Mouse (Mus musculus) heart, embryonic 11.5 days (tissue): ENCODE results near the gene Syk. TPM values are rescaled to one million over a fixed set of nuclear protein-coding genes. Genes with fewer than 3 reads are reported as not detected.

Experiments used
- ATAC-seq: fragments of 200-750 bp; cut with Nextera tagmentation; replicated peaks from 2 replicates; pipeline ENCODE4 v1.8.0; 2017; ENCODE audit warnings: moderate library complexity; ENCODE audit not compliant: insufficient number of reproducible peaks, low FRiP score, low TSS enrichment
- H3K27ac ChIP-seq: fragments of 300-500 bp; sonication (generic); 2 replicates; pipeline ENCODE4 v1.5.1; 2014; ENCODE audit warnings: mild to moderate bottlenecking, low read depth, low read length
- H3K27me3 ChIP-seq: fragments of 300-500 bp; sonication (generic); 2 replicates; pipeline ENCODE4 v1.6.1; 2014; ENCODE audit warnings: mild to moderate bottlenecking, low read length, mixed read lengths; ENCODE audit not compliant: control insufficient read depth, insufficient read depth
- H3K36me3 ChIP-seq: fragments of 300-500 bp; sonication (generic); 2 replicates; pipeline ENCODE4 v1.6.1; 2014; ENCODE audit warnings: mild to moderate bottlenecking, low read length, moderate library complexity, mixed read lengths; ENCODE audit not compliant: control insufficient read depth, insufficient read depth
- H3K4me1 ChIP-seq: fragments of 300-500 bp; sonication (generic); 2 replicates; pipeline ENCODE4 v1.6.1; 2014; ENCODE audit warnings: low read length; ENCODE audit not compliant: control insufficient read depth, insufficient read depth
- H3K4me2 ChIP-seq: fragments of 300-500 bp; sonication (generic); 2 replicates; pipeline ENCODE4 v1.6.1; 2014; ENCODE audit warnings: mild to moderate bottlenecking, moderate library complexity
- H3K4me3 ChIP-seq: fragments of 300-500 bp; sonication (generic); 2 replicates; pipeline ENCODE4 v1.5.1; 2014; ENCODE audit warnings: low read depth, low read length
- H3K9ac ChIP-seq: fragments of 300-500 bp; sonication (generic); 2 replicates; pipeline ENCODE4 v1.6.1; 2014; ENCODE audit warnings: mild to moderate bottlenecking, low read depth, low read length, moderate library complexity
- H3K9me3 ChIP-seq: fragments of 300-500 bp; sonication (generic); replicated peaks from 2 replicates; pipeline ENCODE4 v1.6.1; 2016; ENCODE audit warnings: low read length; ENCODE audit not compliant: control insufficient read depth
- WGBS: fragments of 180-500 bp; shearing (Covaris S2); extraction: QIAGEN DNeasy Blood & Tissue Kit; methylation state at CpG from one replicate; pipeline ENCODE4 v1.1.7; 2014; ENCODE audit not compliant: insufficient replicate concordance; 5-methylcytosine and 5-hydroxymethylcytosine counted together
- polyA plus RNA-seq: library from polyadenylated mRNA; unstranded; fragments of >200 nt; fragmentation: Nextera tagmentation; extraction: Ambion mirVana; gene quantifications from 2 replicates; pipeline ENCODE4 v1.2.1, GENCODE M21; 2014

The Syk gene
- polyA plus RNA-seq, 1 experiment from 2014 or later = 6.4 TPM

- Histone ChIP-seq H3K4me3 (no peak overlapping the region), H3K27ac (no peak overlapping the region), H3K36me3 (no peaks in the 10 kb centered on the region), H3K9me3 (no peaks in the 10 kb centered on the region), H3K9ac (no peak overlapping the region), H3K4me2 (no peak overlapping the region), H3K27me3 (no peaks in the 10 kb centered on the region), H3K4me1 (peaks cover 15% of the 10 kb centered on the region)
- WGBS = 63% methylated on average over 4 of the region's 4 CpGs
- ATAC-seq = no peak
Measured at GRCm38 (mm10) chr13:52600015-52600643, 17.2 kb downstream of the Syk start.

DNA sequence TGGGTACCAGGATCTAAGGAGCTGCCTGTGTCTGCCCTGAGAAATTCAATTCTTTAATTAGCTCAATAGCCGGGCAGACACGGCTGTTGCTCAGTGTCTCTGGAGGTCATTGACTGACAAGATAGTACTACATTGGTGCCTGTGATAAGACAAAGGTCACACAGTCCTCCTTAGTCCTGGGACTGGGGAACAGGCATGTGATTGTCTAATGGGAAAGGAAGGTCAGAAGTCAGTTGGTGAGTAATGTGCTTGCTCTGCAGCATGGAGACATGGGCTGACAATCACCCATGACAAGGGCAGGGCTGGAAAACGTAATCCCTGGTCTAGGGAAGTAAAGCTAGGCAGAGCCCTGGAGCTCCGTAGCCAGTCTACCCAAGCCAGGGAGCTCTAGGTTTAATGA is 19.8 kb downstream of the Syk start:
- peaks cover 13% of the 10 kb centered on the region for H3K4me1 ChIP-seq
- H3K9ac ChIP-seq = no peak overlapping the region
- no peaks in the 10 kb centered on the region for H3K27me3 ChIP-seq
- H3K9me3 ChIP-seq = no peaks in the 10 kb centered on the region
- 29% methylated on average over 4 of the region's 4 CpGs for WGBS
- no peaks in the 10 kb centered on the region for H3K36me3 ChIP-seq
- no peak overlapping the region for H3K4me3 ChIP-seq
- peak overlapping the region; percentile 24; the same call in 1 of the 2 replicates for H3K27ac ChIP-seq
- no peak for ATAC-seq
- H3K4me2 ChIP-seq = no peak overlapping the region

DNA sequence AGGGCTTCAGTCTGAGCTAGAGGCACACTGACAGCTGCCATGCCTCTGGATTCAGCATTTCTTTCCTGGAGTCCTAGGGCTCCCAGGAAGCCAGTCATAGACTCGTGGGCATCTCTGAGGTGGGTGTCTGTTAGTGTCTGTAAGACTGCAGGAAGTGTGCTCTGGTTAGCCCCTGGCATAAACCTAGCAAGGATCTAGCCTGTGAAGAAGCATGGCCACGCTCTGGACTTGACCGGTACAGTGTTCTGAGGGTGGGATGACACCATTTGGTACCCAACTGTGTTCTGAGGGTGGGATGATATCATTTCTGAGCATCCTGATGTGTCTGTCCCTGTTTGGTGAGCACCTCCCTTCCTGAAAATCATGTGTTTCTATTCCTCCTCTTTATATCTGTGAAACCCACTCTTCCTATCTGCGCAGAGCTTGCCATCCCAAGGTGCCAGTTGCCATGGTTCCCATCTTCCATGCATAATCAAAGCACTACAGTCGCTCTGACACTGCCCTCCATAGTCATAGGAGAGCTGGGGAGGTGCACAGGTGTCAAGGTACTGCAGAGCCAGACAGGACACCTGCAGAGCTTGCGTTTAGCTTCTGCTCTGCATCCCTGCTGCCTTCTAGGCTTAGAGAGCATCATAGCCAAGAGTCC is 20.9 kb downstream of the Syk start:
- Histone ChIP-seq H3K4me3 (no peak overlapping the region), H3K27me3 (no peaks in the 10 kb centered on the region), H3K27ac (no peak overlapping the region), H3K36me3 (no peaks in the 10 kb centered on the region), H3K9me3 (no peaks in the 10 kb centered on the region), H3K9ac (no peak overlapping the region), H3K4me1 (peaks cover 13% of the 10 kb centered on the region), H3K4me2 (no peak overlapping the region)
- WGBS = 85% methylated on average over 6 of the region's 6 CpGs
- ATAC-seq = no peak

DNA sequence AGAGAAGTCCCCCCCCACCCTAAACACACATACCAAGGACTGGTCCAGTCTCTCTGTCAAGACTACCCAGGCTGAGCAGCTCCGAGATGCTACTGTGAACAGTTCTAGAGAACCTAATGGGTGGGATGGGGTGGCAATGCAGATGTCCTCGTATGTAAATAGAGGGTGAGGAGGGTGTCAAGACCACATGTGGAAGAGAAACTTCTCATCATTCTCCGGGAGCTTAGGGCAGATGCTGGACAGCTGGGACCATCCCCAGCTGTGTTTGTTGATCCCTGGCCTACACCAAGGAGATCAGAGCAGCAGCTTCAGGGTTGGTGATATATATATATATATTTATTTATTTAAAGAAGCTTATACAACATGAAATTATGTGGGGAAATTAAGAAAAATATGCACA is 22.0 kb downstream of the Syk start:
- Histone ChIP-seq H3K9me3 (no peaks in the 10 kb centered on the region), H3K27me3 (no peaks in the 10 kb centered on the region), H3K36me3 (no peaks in the 10 kb centered on the region)

DNA sequence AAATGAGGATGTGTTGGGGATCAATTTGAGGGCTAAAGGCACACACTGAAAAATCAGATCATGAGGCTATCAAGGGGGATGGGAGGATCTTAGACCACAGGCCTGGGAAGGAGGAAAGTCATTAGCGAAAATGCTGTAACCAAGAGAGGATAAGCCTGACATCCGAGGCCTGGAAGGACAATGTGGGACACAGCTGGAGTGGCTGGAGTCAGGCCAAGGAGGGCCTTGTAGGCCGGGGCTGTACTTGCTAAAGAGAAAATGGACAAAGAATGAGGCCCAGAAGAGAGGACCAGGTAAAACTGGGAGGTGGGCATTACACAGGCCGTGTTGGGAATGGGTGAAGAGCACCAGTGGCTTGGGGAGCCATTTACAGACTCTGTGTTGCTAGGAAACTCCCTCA is 22.9 kb downstream of the Syk start:
- no peaks in the 10 kb centered on the region for H3K27me3 ChIP-seq

More for the DNA sequence above, 22.0 kb downstream of the Syk start:
- H3K4me1 ChIP-seq = peaks cover 13% of the 10 kb centered on the region
- ATAC-seq = no peak
- no peak overlapping the region for H3K27ac ChIP-seq
- no peak overlapping the region for H3K9ac ChIP-seq
- H3K4me2 ChIP-seq = no peak overlapping the region
- H3K4me3 ChIP-seq = no peak overlapping the region
- 74% methylated on average over 3 of the region's 3 CpGs for whole genome bisulfite sequencing

GRCm38 (mm10) chr13:52606656-52607275 is 23.8 kb downstream of the Syk start:
- no peak overlapping the region for H3K9ac ChIP-seq
- no peak for ATAC-seq
- H3K27ac ChIP-seq = no peak overlapping the region
- H3K27me3 ChIP-seq = no peaks in the 10 kb centered on the region
- no peak overlapping the region for H3K4me2 ChIP-seq
- WGBS = 69% methylated on average over 3 of the region's 3 CpGs
- no peaks in the 10 kb centered on the region for H3K9me3 ChIP-seq
- H3K4me3 ChIP-seq = no peak overlapping the region
- H3K36me3 ChIP-seq = no peaks in the 10 kb centered on the region
- H3K4me1 ChIP-seq = peaks cover 13% of the 10 kb centered on the region

More for the DNA sequence above, 22.9 kb downstream of the Syk start:
- Histone ChIP-seq H3K27ac (no peak overlapping the region), H3K36me3 (no peaks in the 10 kb centered on the region), H3K9me3 (no peaks in the 10 kb centered on the region), H3K4me3 (no peak overlapping the region), H3K4me1 (peaks cover 13% of the 10 kb centered on the region), H3K9ac (no peak overlapping the region), H3K4me2 (no peak overlapping the region)
- ATAC-seq = no peak
- WGBS = 78% methylated on average over 4 of the region's 4 CpGs

GRCm38 (mm10) chr13:52607964-52608363 is 25.0 kb downstream of the Syk start:
- Histone ChIP-seq H3K9ac (no peak overlapping the region), H3K36me3 (no peaks in the 10 kb centered on the region), H3K9me3 (no peaks in the 10 kb centered on the region), H3K27ac (no peak overlapping the region), H3K4me1 (peaks cover 6% of the 10 kb centered on the region), H3K4me3 (no peak overlapping the region), H3K27me3 (no peaks in the 10 kb centered on the region), H3K4me2 (no peak overlapping the region)
- WGBS = 81% methylated on average over 1 of the region's 1 CpGs
- no peak for ATAC-seq

GRCm38 (mm10) chr13:52610463-52610862 is 27.5 kb downstream of the Syk start:
- ATAC-seq = no peak
- no peaks in the 10 kb centered on the region for H3K9me3 ChIP-seq
- no peaks in the 10 kb centered on the region for H3K27me3 ChIP-seq
- H3K4me1 ChIP-seq = no peaks in the 10 kb centered on the region
- WGBS = 86% methylated on average over 7 of the region's 7 CpGs
- no peaks in the 10 kb centered on the region for H3K36me3 ChIP-seq
- H3K27ac ChIP-seq = no peak overlapping the region
- H3K9ac ChIP-seq = no peak overlapping the region
- H3K4me2 ChIP-seq = no peak overlapping the region
- no peak overlapping the region for H3K4me3 ChIP-seq
